Mouse (Mus musculus) cortical plate, adult 2 months (tissue): ENCODE measurements around the gene Gm21985. TPM values are rescaled to one million over a fixed set of nuclear protein-coding genes. Genes with fewer than 3 reads are reported as not detected.

Source experiments
- H3K27ac ChIP-seq: fragments of 200-500 bp; 2 replicates; pipeline ENCODE4 v1.5.1; 2012; ENCODE audit warnings: low read length, control low read depth, inconsistent platforms; ENCODE audit not compliant: insufficient read depth
- H3K4me1 ChIP-seq: fragments of 200-500 bp; 2 replicates; pipeline ENCODE4 v1.6.1; 2011; ENCODE audit warnings: low read length; ENCODE audit not compliant: control insufficient read depth, insufficient read depth
- H3K4me3 ChIP-seq: fragments of 200-500 bp; 2 replicates; pipeline ENCODE4 v1.5.1; 2011; ENCODE audit warnings: mild to moderate bottlenecking, low read length, control low read depth; ENCODE audit not compliant: insufficient read depth
- CTCF ChIP-seq: fragments of 200-500 bp; IDR thresholded peaks from 2 replicates; pipeline ENCODE4 v1.5.1; 2011; ENCODE audit warnings: mild to moderate bottlenecking, control low read depth, low read length; ENCODE audit not compliant: insufficient read depth; ENCODE audit errors: extremely low read depth
- POLR2A ChIP-seq: fragments of 200-500 bp; IDR thresholded peaks from 2 replicates; pipeline ENCODE4 v1.6.1; 2011; ENCODE audit warnings: mild to moderate bottlenecking, low read length, control low read depth; ENCODE audit not compliant: insufficient read depth; ENCODE audit errors: extremely low read depth
- polyA plus RNA-seq: library from polyadenylated mRNA; depleted of rRNA; stranded (reverse); fragments of >200 nt; gene quantifications from 2 replicates; pipeline ENCODE4 v1.2.3, GENCODE M21; 2012

Gene Gm21985
- polyA plus RNA-seq, 1 experiment = 0.13 TPM

- Histone ChIP-seq H3K27ac (no peak within 1 kb of the TSS), H3K4me1 (no peaks in the 10 kb centered on the region; the same call in 1 of the 2 replicates), H3K4me3 (peak within 1 kb of the TSS; percentile 64)
- TF ChIP-seq POLR2A (no peak), CTCF (peak; percentile 70)
These were observed 113.1 kb downstream of the Gm21985 start, which contains the start of gene Katnbl1 for GRCm38 (mm10) chr2:112378973-112379898. Gene Katnbl1, plus strand, starts transcription at chr2:112379211.

- Histone ChIP-seq H3K27ac (no peak overlapping the region), H3K4me3 (peak overlapping the region; percentile 64; the same call in 1 of the 2 replicates), H3K4me1 (no peaks in the 10 kb centered on the region; the same call in 1 of the 2 replicates)
- TF ChIP-seq CTCF (no peak), POLR2A (no peak)
These were observed 114.0 kb downstream of the Gm21985 start for GRCm38 (mm10) chr2:112380131-112380530.

GRCm38 (mm10) chr2:112381219-112381618 lies 115.1 kb downstream of the Gm21985 start:
- Histone ChIP-seq H3K4me1 (peaks cover 1% of the 10 kb centered on the region; the same call in 1 of the 2 replicates), H3K27ac (no peak overlapping the region), H3K4me3 (no peak overlapping the region)
- TF ChIP-seq CTCF (no peak), POLR2A (no peak)

GRCm38 (mm10) chr2:112390843-112391242 lies 124.7 kb downstream of the Gm21985 start:
- TF ChIP-seq CTCF (no peak), POLR2A (no peak)

GRCm38 (mm10) chr2:112391346-112392000 lies 125.4 kb downstream of the Gm21985 start:
- Histone ChIP-seq H3K4me3 (no peak overlapping the region), H3K4me1 (peaks cover 3% of the 10 kb centered on the region), H3K27ac (no peak overlapping the region)
- TF ChIP-seq CTCF (no peak), POLR2A (no peak)

More at GRCm38 (mm10) chr2:112390843-112391242, 124.7 kb downstream of the Gm21985 start:
- Histone ChIP-seq H3K4me1 (peaks cover 3% of the 10 kb centered on the region), H3K4me3 (no peak overlapping the region), H3K27ac (no peak overlapping the region)

GRCm38 (mm10) chr2:112392689-112393088 lies 126.6 kb downstream of the Gm21985 start:
- TF ChIP-seq POLR2A (no peak), CTCF (no peak)
- Histone ChIP-seq H3K27ac (no peak overlapping the region), H3K4me1 (peaks cover 3% of the 10 kb centered on the region), H3K4me3 (no peak overlapping the region)

- Histone ChIP-seq H3K4me1 (peaks cover 3% of the 10 kb centered on the region), H3K4me3 (no peak overlapping the region), H3K27ac (no peak overlapping the region)
- TF ChIP-seq POLR2A (no peak), CTCF (no peak)
These were observed 127.8 kb downstream of the Gm21985 start for GRCm38 (mm10) chr2:112393958-112394357.

- no peaks in the 10 kb centered on the region for H3K4me1 ChIP-seq
- H3K4me3 ChIP-seq = no peak overlapping the region
- no peak for TF ChIP-seq CTCF
- no peak for TF ChIP-seq POLR2A
- H3K27ac ChIP-seq = no peak overlapping the region
These were observed 130.5 kb downstream of the Gm21985 start for GRCm38 (mm10) chr2:112396649-112397048.

GRCm38 (mm10) chr2:112407030-112407429 lies 140.9 kb downstream of the Gm21985 start:
- no peak overlapping the region for H3K4me3 ChIP-seq
- no peaks in the 10 kb centered on the region; the same call in 1 of the 2 replicates for H3K4me1 ChIP-seq
- TF ChIP-seq CTCF (no peak), POLR2A (no peak)
- no peak overlapping the region for H3K27ac ChIP-seq
